Mouse (Mus musculus) layer of hippocampus, adult 2 months (tissue): Measurements from ENCODE around the gene B2m. TPM values are rescaled to one million over a fixed set of nuclear protein-coding genes. Genes with fewer than 3 reads are reported as not detected.

ENCODE experiments used
- DNase-seq, 2 experiments: peaks; one replicate each; pipeline ENCODE4 v3.0.0; 2022; ENCODE audit warnings: low spot score in 2 of 2
- H3K27ac ChIP-seq: fragments of 200-600 bp; 2 replicates; pipeline ENCODE4 v1.8.1; 2022
- H3K4me3 ChIP-seq: fragments of 200-600 bp; 2 replicates; pipeline ENCODE4 v1.8.1; 2022; ENCODE audit warnings: mild to moderate bottlenecking
- CTCF ChIP-seq: fragments of 200-600 bp; conservative IDR thresholded peaks from 2 replicates; pipeline ENCODE4 v1.8.1; 2022; ENCODE audit warnings: antibody characterized with exemption, mild to moderate bottlenecking, moderate library complexity
- total RNA-seq, 2 experiments: library from RNA; stranded (reverse); gene quantifications; 2 replicates each; pipeline ENCODE4 v1.2.3; 2021

B2m gene
- total RNA-seq, 2 experiments from 2014 or later: 98.0 to 115 TPM

DNA sequence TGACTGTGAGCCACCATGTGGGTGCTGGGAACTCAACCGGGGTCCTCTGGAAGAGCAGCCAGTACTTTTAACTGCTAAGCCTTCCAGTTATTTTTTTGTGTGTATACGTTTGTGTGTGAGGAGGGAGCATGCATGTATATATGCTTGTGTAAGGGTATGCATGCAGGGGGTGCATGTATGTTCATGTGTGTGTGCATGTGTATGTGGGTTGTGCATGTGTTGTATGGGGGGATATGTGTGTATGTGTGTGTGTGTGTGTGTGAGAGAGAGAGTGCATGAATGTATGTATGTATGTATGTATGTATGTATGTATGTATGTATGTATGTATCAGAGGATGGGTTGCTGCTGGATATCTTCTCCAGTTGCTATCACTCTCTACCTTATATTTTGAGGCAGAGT lies 7.0 kb downstream of the B2m start:
- Histone ChIP-seq H3K27ac (no peak overlapping the region), H3K4me3 (no peak overlapping the region)
- TF ChIP-seq CTCF: no peak
- DNase-seq: no peak

DNA sequence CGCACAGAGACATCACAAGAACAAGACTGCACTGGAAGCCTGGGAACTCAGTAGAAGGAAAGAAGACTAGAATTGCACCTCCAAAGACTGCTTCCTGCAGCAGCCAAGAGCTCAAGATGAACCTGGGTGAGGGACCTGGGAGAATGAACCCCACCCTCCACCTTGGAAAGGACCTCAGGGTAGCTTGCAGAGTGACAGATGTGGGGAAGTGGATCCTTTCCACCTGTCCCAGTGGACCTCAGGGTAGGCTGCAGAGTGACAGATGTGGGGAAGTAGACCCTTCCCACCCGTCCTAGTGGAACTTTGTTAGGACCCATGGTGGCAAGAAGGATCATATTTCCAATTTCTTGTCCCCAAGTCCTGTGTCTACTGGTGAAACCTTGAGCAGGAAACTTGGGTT lies 7.8 kb downstream of the B2m start:
- H3K27ac ChIP-seq: no peak overlapping the region
- no peak overlapping the region for H3K4me3 ChIP-seq
- no peak for TF ChIP-seq CTCF
- DNase-seq: no peak

DNA sequence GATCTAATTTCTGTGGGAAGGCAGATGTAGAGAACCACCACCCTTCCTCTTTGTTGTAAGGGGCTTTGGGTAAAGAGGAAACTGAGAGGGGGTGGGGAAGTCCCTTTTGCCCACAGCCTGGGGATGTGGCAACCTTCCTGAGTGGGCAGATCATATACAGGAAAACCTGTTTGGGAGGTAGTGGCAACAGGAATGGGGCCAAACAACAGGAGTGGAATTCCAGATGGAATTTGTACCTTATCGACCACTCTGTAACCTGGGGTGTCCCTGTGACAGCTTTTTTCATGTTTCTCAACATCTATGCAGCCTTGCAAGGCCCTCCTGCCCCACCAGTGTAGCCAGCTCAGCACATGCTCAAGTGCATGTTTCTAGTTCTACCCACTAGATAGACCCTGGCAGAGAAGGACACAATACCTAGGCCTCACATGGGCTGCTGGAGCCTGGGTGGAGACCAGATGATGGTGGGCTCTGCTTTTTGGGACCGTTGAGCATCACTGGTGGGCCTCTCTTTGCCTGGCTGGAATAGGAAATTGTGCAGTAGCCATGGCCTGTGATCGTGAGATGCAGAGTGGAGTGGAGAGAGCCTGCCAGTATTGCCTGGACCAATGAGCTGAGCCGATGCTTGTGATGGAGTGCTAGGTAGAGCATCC lies 8.7 kb downstream of the B2m start:
- TF ChIP-seq CTCF: no peak
- DNase-seq: no peak
- H3K4me3 ChIP-seq: no peak overlapping the region

DNA sequence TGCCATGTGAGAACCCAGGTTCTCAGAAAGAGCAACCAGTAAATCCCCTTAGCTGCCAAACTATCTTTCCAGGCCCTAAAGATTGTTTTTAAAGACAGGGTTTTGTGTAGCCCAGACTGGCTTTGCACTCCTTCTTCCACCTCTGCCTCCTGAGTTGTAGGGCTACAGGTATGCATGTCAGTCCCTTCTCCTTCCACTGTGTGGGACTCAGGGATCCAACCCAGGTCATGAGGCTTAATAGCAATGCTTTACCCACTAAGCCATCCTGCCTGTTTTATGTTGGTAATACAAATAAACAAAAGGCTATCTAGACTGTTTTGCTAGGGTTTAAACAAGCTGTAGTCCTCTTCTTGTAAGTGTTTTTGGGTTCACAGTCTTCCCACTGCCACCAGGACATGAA lies 10.1 kb downstream of the B2m start:
- no peak for TF ChIP-seq CTCF
- Histone ChIP-seq H3K4me3 (no peak overlapping the region), H3K27ac (no peak overlapping the region)
- no peak for DNase-seq

More for the DNA sequence above, 8.7 kb downstream of the B2m start:
- no peak overlapping the region for H3K27ac ChIP-seq

DNA sequence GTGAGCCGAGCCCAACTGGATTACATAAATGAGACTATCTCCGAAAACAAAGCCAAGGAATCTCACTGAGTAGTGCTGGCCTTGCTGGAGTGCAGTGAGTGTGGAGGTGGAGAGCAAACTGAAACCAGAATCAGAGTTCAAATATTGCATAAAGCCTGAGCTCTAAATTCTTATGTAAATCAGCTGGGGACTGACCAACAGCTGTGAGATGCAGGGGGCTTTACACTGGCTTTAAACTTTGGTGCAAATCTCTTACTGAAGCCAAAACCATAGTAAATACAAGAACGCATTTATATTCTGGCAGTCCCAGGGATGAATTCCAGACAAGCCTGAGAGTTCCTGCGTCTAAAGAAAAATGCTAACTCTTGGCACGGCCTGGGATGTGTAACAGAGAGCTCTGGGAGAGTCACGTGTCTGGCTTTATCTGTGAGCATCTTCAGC lies 10.9 kb downstream of the B2m start:
- no peak for DNase-seq
- TF ChIP-seq CTCF: no peak
- Histone ChIP-seq H3K4me3 (no peak overlapping the region), H3K27ac (no peak overlapping the region)

DNA sequence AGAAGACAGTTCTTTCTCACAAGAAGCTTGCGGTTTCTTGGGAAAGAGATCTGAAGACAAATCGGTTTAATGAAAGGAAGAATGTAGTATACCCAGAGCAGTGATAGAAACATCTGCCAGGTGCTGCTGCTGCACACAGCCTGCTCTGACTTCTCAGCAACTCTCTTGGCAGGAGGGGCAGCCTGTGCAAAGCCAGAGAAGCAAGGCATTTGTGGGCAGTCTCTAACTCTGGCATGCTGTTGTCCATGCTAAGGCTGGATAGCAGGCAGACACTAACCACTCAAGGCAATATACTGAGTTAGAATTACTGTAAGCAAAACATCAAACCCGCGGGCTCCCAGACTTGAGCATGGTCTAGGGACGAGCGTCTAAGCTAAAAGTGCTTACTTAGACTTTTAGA lies 12.2 kb downstream of the B2m start:
- no peak for DNase-seq
- no peak for TF ChIP-seq CTCF
- H3K27ac ChIP-seq: no peak overlapping the region
- no peak overlapping the region for H3K4me3 ChIP-seq

DNA sequence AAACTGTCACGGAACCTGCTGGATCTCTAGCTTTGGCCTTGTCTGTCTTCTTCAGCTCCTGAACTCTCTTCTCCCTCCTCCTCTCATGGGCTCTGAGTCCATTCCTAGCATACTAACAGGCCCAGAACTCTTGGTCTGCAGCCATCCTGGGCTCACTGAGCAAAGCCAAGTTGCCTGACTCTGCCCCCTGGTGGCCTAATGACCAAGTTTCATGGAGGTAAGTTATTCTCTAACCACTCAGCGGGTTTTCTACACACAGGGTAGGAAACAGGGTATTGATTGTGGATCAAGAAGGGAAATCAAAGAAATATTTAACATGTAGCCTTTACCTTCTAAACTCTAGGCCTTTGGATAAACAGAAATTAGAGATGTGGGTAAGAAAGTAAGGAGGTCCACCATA lies 13.2 kb downstream of the B2m start, which contains the start of gene Trim69:
Trim69 (plus strand) TSS at position 21 of the 400 bp plus-strand sequence.
- TF ChIP-seq CTCF: peak; percentile 93
- DNase-seq: peak; percentile 73 to 82
- Histone ChIP-seq H3K4me3 (no peak within 1 kb of the TSS), H3K27ac (no peak within 1 kb of the TSS)

DNA sequence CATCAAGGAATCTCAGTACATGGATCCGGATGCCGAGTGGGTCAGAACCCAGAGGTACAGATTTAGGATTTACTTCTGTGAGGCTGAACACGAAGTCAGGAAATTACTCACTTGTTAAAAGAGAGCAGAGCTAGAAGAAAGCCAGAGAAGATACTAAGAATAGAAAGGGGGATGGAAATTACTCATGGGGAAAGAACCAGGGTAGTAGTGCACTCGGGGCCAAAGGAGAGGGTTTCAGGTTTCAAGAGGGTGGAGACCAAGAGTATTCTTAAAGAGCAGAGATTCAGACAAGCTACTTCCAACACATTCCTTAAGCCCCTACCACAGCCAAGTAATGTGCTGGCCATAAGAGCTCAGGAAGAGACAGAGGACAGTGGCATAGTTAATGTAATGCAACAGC lies 14.1 kb downstream of the B2m start:
- Histone ChIP-seq H3K4me3 (no peak overlapping the region), H3K27ac (no peak overlapping the region)
- DNase-seq: no peak
- no peak for TF ChIP-seq CTCF

DNA sequence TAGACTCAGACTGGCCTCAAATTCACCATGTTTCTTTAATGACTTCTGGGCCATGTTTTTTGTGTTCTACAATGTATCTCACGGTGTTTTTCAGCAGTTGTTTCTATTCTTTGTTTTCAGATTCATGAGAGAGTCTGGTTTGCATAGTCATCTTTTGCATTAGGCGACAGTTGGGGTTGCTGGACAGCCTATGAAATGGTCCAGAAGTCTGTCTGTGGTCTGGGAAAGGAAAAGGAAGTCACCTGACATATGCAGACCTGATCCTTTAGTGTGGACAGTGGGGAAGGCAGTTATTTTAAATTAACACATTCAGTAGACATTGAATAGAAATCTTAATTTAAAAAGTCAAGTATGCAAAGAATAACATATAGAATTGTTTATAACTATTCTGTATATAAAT lies 15.0 kb downstream of the B2m start:
- Histone ChIP-seq H3K4me3 (no peak overlapping the region), H3K27ac (no peak overlapping the region)
- TF ChIP-seq CTCF: no peak
- DNase-seq: no peak

DNA sequence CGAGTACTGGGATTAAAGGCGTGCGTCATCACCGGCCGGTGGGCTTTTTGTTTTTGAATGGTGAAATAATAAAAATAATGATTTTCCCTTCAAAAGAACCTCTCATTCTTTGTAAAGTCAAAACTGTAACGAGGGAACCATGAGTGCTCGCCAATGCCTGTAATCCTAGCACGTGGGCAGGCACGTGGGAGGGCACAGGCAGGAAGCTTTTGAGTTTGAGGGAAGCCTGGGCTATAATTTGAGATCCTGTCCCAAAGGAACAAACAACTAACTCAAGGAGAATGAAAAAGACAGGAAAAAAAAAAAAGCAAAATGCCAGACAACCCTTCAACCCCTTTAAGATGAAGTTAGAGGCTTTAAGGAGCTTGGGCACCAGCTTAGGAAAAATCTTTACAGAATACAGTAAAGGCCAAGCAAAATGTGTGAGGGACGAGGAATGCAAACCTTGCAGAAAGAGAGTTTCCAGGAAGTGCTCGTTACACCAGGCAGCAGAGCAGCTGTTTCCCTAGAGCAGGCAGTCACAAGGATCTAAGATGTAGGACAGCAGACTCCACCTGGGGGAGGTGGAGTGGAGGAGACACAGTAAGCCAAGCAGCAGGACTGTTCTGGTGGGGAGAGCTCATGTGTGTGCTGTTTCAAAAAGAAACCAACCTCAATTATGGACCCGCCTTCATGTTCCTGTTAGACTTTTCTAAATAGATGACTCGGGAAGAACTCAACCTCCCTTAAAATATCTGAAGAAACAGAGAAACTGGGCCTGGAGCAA lies 16.1 kb downstream of the B2m start:
- no peak for TF ChIP-seq CTCF
- no peak for DNase-seq
- H3K4me3 ChIP-seq: no peak overlapping the region
- no peak overlapping the region for H3K27ac ChIP-seq

DNA sequence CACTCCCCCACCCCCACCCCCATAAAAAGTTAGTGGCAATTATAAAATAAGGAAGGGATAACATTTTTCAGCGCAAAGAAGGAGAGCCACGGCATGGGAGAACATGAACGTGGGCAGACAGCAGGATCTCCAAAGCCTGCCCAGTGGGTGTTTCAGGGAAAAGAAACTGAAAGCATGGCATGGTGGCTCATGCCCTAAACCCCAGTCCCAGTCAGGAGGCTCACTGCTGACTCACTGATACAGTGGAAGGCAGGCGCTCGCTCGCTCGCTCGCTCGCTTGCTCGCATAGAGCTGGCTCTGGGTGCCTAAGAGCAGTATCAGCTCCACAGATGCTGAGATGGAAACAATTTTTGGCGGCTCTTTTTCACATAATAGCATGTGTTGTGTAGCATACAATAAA lies 16.8 kb downstream of the B2m start:
- 0 out of 2 replicates have a peak overlapping the region, but pooled peaks have one; percentile 3 for H3K4me3 ChIP-seq
- no peak for TF ChIP-seq CTCF
- H3K27ac ChIP-seq: no peak overlapping the region
- no peak for DNase-seq

DNA sequence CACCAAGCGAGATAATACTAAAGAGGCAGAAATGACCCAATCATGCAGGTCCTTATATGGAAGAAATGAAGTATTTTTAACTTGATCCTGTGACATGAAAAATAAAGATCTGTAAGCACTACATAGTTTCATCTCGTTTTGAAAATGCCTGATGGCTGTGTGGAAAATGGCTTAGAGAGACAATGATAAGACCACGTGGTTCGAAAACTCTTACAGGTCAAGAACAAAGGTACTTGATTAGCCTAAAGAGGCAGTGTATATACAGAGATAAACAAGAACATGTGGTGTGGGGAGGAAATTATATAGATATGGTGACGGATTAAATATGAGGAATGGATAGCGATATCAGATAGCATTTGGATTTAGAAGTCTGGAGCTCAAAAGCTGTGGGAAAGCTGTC lies 23.8 kb downstream of the B2m start:
- no peak for TF ChIP-seq CTCF

DNA sequence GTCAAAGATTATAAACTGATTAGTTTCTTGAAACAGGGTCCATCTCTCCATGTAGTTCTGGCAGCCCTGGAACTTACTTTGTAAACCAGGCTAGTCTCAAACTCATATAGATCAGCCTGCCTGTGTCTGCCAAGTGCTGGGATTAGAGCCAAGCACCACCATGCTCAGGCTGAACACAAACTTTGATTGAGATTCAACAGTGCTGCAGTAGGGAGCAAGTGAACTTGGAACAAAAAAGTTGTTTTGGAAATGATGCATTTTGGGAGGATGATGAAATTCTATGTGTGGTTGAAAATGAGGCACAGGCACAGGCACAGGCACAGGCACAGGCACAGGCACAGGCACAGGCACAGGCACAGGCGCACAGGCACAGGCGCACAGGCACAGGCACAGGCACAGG lies 24.7 kb downstream of the B2m start:
- no peak for DNase-seq
- H3K27ac ChIP-seq: no peak overlapping the region
- no peak overlapping the region for H3K4me3 ChIP-seq
- no peak for TF ChIP-seq CTCF

More for the DNA sequence above, 23.8 kb downstream of the B2m start:
- H3K4me3 ChIP-seq: no peak overlapping the region
- no peak for DNase-seq
- no peak overlapping the region for H3K27ac ChIP-seq
